Mouse (Mus musculus) heart, adult 18-20 months (tissue): ENCODE results near the gene Phf21a. TPM values are rescaled to one million over a fixed set of nuclear protein-coding genes. Genes with fewer than 3 reads are reported as not detected.
A peak's percentile ranks its signal among the peaks of the same experiment; 100 is the strongest.

Experiments used
- DNase-seq, 2 experiments: peaks; one replicate each; pipeline ENCODE4 v3.0.0; 2021 to 2022; ENCODE audit warnings: mixed read lengths in 1 of 2
- total RNA-seq, 2 experiments: library from RNA; stranded (reverse); gene quantifications; 2 replicates each; pipeline ENCODE4 v1.2.3; 2021

Gene Phf21a
- total RNA-seq, 2 experiments from 2014 or later = 23.8 to 25.3 TPM

DNA sequence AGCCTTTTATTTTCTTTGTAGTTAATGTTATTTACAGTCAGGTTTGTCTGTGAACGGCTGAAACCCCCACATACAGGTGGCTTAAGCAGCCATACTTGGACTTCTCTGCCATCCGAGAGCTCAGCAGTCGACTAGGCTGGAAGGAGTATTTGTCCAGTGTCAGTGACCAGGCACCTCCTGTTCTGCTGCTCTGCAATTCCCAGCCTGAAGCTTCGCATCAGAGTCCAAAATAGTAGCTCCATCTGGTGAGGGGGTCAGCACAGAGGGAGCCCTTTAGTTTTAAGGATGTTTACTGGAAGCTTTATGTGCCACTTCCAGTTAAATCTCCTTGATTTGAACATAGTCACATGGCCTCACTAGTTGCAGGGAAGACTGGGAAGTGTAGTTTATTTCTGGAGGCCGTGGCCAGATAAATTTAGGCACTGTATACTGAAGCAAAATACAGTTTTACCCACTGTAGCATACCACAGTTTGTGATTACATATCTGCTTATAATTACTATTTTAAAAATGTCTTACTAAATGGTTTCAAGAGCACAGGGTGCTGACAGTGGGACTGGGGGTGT lies 141.9 kb downstream of the Phf21a start:
- DNase-seq = no peak

GRCm38 (mm10) chr2:92240299-92240698 lies 147.4 kb downstream of the Phf21a start:
- DNase-seq = no peak

GRCm38 (mm10) chr2:92240816-92241215 lies 147.9 kb downstream of the Phf21a start:
- no peak for DNase-seq

GRCm38 (mm10) chr2:92241317-92241716 lies 148.4 kb downstream of the Phf21a start:
- no peak for DNase-seq

DNA sequence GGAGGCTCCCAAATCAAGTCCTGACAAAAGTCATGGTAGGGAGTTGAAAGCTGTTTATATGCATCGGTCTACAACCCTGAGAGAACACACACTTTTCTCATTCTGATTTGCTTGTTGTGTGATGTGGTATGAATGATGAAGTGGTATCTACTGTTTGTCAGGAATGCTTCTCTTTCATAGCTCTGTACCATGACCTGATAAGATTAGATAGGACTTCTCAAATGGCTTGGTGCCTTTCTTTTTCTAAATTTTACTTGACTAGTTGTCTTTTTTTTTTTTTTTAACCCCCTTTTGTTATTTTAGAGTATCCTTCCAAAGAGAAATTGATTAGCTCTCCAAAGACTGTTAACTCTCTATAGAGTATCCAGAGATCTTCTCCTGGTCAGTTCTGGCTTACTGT lies 153.2 kb downstream of the Phf21a start:
- DNase-seq = no peak

DNA sequence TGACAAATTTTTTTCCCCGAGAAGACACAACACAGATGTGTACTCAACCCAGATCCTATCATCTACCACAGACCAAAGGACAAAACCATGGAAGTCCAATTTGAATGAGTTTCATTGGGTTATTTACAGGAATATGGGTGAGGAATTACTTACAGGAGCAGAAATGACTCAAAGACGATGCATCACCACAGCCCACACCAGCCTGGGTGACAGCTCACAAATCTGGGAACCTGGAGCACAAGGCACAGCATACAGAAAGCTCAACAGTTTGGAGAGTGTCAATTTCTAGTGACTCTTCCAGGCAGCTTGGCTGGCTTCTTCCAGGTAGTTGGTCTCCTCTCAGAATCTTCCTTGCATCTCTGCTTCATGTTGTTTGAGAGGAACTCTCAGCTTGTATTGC lies 154.8 kb downstream of the Phf21a start:
- DNase-seq = no peak

- DNase-seq = no peak
Measured at GRCm38 (mm10) chr2:92250472-92250871, 157.6 kb downstream of the Phf21a start.

DNA sequence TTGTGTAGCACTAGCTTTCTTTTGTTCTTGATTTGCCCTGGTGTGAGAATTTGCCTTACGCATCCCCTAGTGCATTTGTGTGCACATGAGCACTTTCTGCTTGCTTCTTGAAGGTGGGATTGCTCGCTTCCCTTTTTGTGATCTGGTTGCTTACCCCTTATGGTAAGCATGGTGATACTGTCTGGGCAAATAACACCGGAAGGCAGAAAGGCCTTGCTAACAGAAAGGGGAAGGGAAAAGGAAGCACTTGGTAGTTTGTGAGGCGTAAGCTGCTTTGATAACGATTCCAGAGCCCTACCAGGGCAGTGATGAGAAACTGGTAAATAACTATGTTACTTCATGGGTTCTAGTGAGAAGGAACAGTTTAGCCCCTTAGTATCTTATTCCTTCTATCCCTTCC lies 160.9 kb downstream of the Phf21a start:
- peak in 1 of 2 experiments; percentile 20 for DNase-seq

DNA sequence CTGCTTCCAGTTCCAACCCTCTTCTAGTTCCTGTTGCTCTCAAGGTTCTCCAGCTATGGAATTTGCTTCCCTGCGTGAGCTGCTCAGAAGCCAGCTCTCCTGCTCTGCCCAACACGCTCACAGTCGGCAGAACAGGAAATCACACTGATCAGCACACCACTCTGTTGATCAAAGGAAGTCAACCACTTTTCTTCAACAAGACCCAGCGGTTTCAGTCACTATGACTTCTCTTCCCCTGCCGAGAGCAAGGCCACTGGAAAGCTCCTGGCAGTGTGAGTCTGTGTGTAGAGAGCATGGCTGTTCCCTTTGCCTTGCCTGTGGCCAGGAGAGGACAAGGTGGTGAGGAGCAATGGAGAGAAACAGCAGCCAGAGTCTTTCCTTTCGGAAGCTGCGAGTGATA lies 163.2 kb downstream of the Phf21a start:
- no peak for DNase-seq

DNA sequence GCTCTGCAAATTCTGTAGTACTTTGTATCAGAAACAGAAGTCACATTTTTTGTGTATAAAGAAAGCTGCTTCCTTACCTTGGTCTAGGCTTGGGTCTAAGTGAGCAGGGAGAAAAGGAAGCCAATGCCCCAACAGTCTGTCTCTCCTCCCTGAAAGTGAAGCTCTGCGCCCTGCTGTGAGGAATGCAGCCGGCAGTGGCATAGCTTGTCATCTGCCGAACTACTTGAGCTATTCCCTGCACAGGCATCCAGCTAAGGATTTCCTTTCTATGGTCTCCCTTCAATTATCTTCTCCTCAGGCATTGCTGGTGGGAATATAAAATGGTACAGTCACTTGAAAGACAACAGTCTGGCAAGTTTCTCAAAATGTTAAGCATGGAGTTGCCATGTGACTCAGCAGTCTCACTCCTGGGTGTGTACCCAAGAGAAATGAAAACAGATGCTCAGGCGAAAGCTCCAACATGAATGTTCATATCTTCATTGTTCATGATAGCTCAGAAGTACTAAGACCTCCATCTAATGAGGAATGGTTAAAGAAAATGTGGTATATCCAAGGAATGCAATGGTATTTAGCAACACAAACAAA lies 164.5 kb downstream of the Phf21a start:
- DNase-seq = no peak

GRCm38 (mm10) chr2:92259924-92260323 lies 167.0 kb downstream of the Phf21a start:
- peak; percentile 19 to 21 for DNase-seq

DNA sequence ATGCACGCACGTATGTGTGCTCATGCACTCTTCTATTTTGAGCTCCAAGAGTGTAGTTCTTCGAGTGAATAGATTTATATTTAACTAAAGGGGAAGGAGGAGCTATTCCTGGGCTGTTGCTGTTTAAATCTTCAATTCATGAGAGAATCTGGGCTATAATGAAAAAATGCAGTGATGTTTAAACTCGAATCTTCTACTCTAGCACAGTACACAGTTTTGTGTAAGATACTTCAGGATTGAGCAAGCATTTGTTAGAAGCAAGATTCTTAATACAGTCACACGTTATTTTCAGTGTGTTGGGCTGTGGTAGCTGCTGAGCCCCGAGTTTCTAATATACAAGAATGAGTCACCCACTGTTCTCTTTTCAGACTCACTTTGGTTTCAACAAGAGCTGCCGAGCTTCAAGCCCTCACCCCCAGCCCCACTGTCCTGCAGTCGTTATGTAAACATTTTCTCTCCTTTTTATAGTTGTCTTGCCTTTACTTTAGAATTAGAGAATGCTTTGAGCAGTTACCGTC lies 173.2 kb downstream of the Phf21a start:
- DNase-seq = no peak

GRCm38 (mm10) chr2:92269227-92269626 lies 176.3 kb downstream of the Phf21a start:
- no peak for DNase-seq

- no peak for DNase-seq
Measured at GRCm38 (mm10) chr2:92272510-92272909, 179.6 kb downstream of the Phf21a start.

- DNase-seq = no peak
Measured at GRCm38 (mm10) chr2:92273101-92273801, 180.3 kb downstream of the Phf21a start.

GRCm38 (mm10) chr2:92273802-92274183 lies 180.9 kb downstream of the Phf21a start:
- DNase-seq = no peak

DNA sequence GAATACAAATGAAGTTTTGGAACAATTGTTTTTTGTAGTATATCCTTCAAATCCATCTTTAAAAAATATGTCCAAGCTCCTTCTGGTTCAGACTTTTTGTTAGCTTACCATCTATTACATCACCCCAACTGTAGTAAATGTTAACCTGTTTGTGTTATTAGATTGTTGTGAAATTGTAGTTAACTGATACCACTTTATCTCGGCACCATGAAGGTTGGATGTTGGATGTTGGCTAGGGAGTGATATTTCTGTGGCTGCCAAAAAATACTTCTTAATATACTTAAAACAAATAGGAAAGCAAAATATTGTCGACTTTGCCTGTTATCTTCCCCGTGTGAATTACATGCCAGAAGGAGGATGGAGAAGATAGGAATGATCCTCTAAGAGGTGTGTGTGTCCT lies 184.9 kb downstream of the Phf21a start:
- DNase-seq = no peak

DNA sequence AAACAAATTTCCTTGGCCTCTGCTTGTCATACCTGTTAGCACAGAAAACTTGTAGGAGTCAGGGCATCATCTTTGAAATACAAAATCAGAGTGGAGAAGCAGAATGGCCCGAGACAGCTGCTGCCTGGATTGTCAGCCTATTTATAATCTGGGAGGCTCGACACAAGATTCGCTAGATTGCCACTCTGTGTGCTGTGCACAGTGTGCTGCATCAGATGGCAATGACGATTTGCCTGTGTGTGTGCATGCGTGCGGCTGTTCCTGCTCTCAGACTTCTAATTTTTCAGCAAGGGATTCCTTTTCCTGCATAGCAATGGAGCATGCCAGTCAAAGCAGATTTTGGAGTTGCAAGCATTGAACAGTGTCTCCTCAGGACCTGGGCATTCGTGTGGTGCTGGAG lies 185.7 kb downstream of the Phf21a start:
- DNase-seq = no peak

GRCm38 (mm10) chr2:92279398-92279797 lies 186.5 kb downstream of the Phf21a start:
- DNase-seq = no peak

DNA sequence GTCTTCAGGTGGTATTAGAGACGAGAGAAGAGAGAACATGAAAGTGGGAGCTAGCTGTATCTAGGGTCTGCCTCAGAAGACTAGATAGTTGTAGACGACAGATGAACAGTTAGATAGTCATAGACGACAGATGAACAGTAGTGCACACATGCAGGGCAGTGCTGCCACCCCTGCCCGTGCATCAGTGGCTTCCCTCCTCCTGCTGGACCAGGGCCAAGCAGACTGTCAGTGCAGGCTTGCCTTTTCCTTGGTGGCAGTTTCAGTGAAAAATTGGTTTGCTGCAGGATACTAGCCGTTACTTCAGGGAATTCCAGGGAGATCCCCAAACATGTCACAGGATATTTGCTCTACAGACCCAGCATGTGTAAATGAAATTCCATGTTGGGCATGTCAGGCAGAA lies 192.7 kb downstream of the Phf21a start:
- DNase-seq = no peak

- DNase-seq = no peak
Measured at GRCm38 (mm10) chr2:92289335-92289734, 196.4 kb downstream of the Phf21a start.

- no peak for DNase-seq
Measured at GRCm38 (mm10) chr2:92291526-92291925, 198.6 kb downstream of the Phf21a start.

- peak; percentile 84 to 90 for DNase-seq
Measured at GRCm38 (mm10) chr2:92296402-92296801, 203.5 kb downstream of the Phf21a start.

- no peak for DNase-seq
Measured at GRCm38 (mm10) chr2:92299896-92300295, 207.0 kb downstream of the Phf21a start.
